ENCODE assay signal across 13 mouse cellular contexts in the genomic region with DNA sequence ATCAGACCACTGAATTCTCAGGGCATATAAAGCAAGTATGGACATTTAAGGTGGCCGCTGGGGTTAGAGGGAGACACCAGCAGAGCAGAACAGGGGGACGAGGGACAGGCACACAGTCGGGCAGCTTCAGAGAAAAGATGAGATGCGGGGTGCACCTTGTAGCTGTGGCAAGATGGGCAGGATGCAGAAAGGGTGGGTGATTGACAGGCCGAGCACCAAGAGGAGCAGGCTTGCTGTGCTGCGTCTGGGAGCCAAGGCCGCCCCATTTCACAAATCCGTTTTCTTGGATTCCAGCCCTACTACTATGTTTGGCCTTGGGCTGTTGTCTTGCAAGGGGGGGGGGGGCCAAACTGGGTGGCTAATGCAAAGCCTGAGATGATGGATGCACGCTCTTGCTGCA.
DNase-seq lines count a peak whose midpoint lies in the region; ATAC-seq lines count a peak whose summit lies in the region.
"Had no signal": no experiment of that assay in that cellular context is flagged by ENCODE, and none has a peak within 500 bp of the region (broad histone marks: within the 10 kb centered on the region; RNA-seq: fewer than 3 reads in every experiment).

No protein-coding gene starts in this region.

- DNase-seq in adrenal gland, adult 8-10 months: peak; percentile 29
- DNase-seq in adrenal gland, postnatal 25 days: no peak
- peak; percentile 36 to 39 for DNase-seq in adrenal gland, postnatal 36 days
- peak; percentile 79 for DNase-seq in cerebellum, adult 9-11 months
- DNase-seq in right cerebral cortex, postnatal 10 days (ENCODE audit: low spot score in 2 of 2): no peak
- no peak for DNase-seq in layer of hippocampus, postnatal 36 days
- DNase-seq: gastrocnemius, postnatal 14 days; lung, postnatal 14 days; thymus, postnatal 14 days had no signal

- peaks cover 37% of the 10 kb centered on the region for H3K4me1 ChIP-seq in hindbrain, embryonic 13.5 days (replicated peaks)
- peaks cover 18% of the 10 kb centered on the region for H3K4me1 ChIP-seq in hindbrain, embryonic 16.5 days (ENCODE audit: control insufficient read depth, insufficient read depth, low read depth, low read length)

- H3K36me3 ChIP-seq in hindbrain, embryonic 13.5 days: peaks cover 19% of the 10 kb centered on the region
- H3K36me3 ChIP-seq in hindbrain, embryonic 16.5 days (ENCODE audit: control insufficient read depth, insufficient read depth, low read length): peaks cover 6% of the 10 kb centered on the region

- H3K27ac ChIP-seq in hindbrain, embryonic 13.5 days: no peak overlapping the region
- H3K27ac ChIP-seq in hindbrain, embryonic 16.5 days (ENCODE audit: low read depth, low read length): no peak overlapping the region
- H3K27ac ChIP-seq: kidney, embryonic 15.5 days; stomach, postnatal 0 days had no signal

- no peak overlapping the region for H3K4me2 ChIP-seq in hindbrain, embryonic 13.5 days
- H3K4me2 ChIP-seq in hindbrain, embryonic 16.5 days (ENCODE audit: low read length): no peak overlapping the region
- H3K4me2 ChIP-seq: kidney, embryonic 15.5 days had no signal

- H3K9me3 ChIP-seq in hindbrain, embryonic 13.5 days: no peaks in the 10 kb centered on the region
- H3K9me3 ChIP-seq in hindbrain, embryonic 16.5 days (ENCODE audit: control insufficient read depth, low read length): no peaks in the 10 kb centered on the region
- H3K9me3 ChIP-seq: kidney, embryonic 15.5 days had no signal

- no peak overlapping the region for H3K4me3 ChIP-seq in hindbrain, embryonic 13.5 days
- no peak overlapping the region for H3K4me3 ChIP-seq in hindbrain, embryonic 16.5 days (ENCODE audit: low read length)
- H3K4me3 ChIP-seq: kidney, embryonic 15.5 days had no signal

- WGBS in hindbrain, embryonic 13.5 days: 82% methylated on average over 9 of the region's 9 CpGs
- WGBS in hindbrain, embryonic 16.5 days: 68% methylated on average over 9 of the region's 9 CpGs

- peak overlapping the region; percentile 19; the same call in 1 of the 2 replicates for H3K9ac ChIP-seq in hindbrain, embryonic 13.5 days
- no peak overlapping the region for H3K9ac ChIP-seq in hindbrain, embryonic 16.5 days (ENCODE audit: low read depth, low read length)
- H3K9ac ChIP-seq: kidney, embryonic 15.5 days had no signal

- no peaks in the 10 kb centered on the region for H3K27me3 ChIP-seq in hindbrain, embryonic 13.5 days
- H3K27me3 ChIP-seq in hindbrain, embryonic 16.5 days (replicated peaks; ENCODE audit: control insufficient read depth, insufficient read depth, low read length): no peaks in the 10 kb centered on the region
- H3K27me3 ChIP-seq: kidney, embryonic 15.5 days had no signal

- ATAC-seq in hindbrain, embryonic 13.5 days (ENCODE audit: low FRiP score): no peak
- ATAC-seq in hindbrain, embryonic 16.5 days: no peak

Comparison
In these comparisons a context has a peak if more than half of its experiments do, and no peak if none do; other contexts are left out.
1. DNase-seq: peak in adrenal gland, adult 8-10 months (single experiment), adrenal gland, postnatal 36 days (2 of 2) and cerebellum, adult 9-11 months (single experiment); none in adrenal gland, postnatal 25 days (single experiment), right cerebral cortex, postnatal 10 days (0 of 2) and layer of hippocampus, postnatal 36 days (0 of 2).